Mouse (Mus musculus) lung, embryonic 15.5 days (tissue): Measurements from ENCODE around the gene Frg2f1. TPM values are rescaled to one million over a fixed set of nuclear protein-coding genes. Genes with fewer than 3 reads are reported as not detected.

ENCODE experiments used
- ATAC-seq: fragments of 200-750 bp; cut with Nextera tagmentation; 2 replicates; pipeline ENCODE4 v1.8.0; 2017; ENCODE audit warnings: moderate number of reproducible peaks, borderline replicate concordance; ENCODE audit not compliant: low FRiP score, low TSS enrichment; ENCODE audit errors: extremely low read depth
- H3K27ac ChIP-seq: fragments of 300-500 bp; sonication (generic); 2 replicates; pipeline ENCODE4 v1.5.1; 2015; ENCODE audit warnings: moderate library complexity, mild to moderate bottlenecking, inconsistent platforms
- H3K27me3 ChIP-seq: fragments of 300-500 bp; sonication (generic); 2 replicates; pipeline ENCODE4 v1.6.1; 2015; ENCODE audit warnings: inconsistent platforms
- H3K36me3 ChIP-seq: fragments of 300-500 bp; sonication (generic); 2 replicates; pipeline ENCODE4 v1.6.1; 2015; ENCODE audit warnings: inconsistent platforms
- H3K4me1 ChIP-seq: fragments of 300-500 bp; sonication (generic); 2 replicates; pipeline ENCODE4 v1.6.1; 2015; ENCODE audit warnings: inconsistent platforms
- H3K4me2 ChIP-seq: fragments of 300-500 bp; sonication (generic); 2 replicates; pipeline ENCODE4 v1.6.1; 2015; ENCODE audit warnings: inconsistent platforms, mild to moderate bottlenecking, moderate library complexity
- H3K4me3 ChIP-seq: fragments of 300-500 bp; sonication (generic); 2 replicates; pipeline ENCODE4 v1.5.1; 2015; ENCODE audit warnings: mild to moderate bottlenecking, inconsistent platforms
- H3K9ac ChIP-seq: fragments of 300-500 bp; sonication (generic); 2 replicates; pipeline ENCODE4 v1.6.1; 2015; ENCODE audit warnings: inconsistent platforms
- H3K9me3 ChIP-seq: fragments of 300-500 bp; sonication (generic); 2 replicates; pipeline ENCODE4 v1.6.1; 2016; ENCODE audit warnings: inconsistent platforms
- WGBS: fragments of 180-500 bp; shearing (Covaris S2); methylation state at CpG from one replicate; pipeline ENCODE4 v1.1.7; 2015; 5-methylcytosine and 5-hydroxymethylcytosine counted together
- polyA plus RNA-seq: library from polyadenylated mRNA; unstranded; fragments of >200 nt; fragmentation: Nextera tagmentation; extraction: Ambion mirVana; gene quantifications from 2 replicates; pipeline ENCODE4 v1.2.1, GENCODE M21; 2015

Frg2f1 gene
- polyA plus RNA-seq = 3.0 and 4.3 TPM in 2 replicates

DNA sequence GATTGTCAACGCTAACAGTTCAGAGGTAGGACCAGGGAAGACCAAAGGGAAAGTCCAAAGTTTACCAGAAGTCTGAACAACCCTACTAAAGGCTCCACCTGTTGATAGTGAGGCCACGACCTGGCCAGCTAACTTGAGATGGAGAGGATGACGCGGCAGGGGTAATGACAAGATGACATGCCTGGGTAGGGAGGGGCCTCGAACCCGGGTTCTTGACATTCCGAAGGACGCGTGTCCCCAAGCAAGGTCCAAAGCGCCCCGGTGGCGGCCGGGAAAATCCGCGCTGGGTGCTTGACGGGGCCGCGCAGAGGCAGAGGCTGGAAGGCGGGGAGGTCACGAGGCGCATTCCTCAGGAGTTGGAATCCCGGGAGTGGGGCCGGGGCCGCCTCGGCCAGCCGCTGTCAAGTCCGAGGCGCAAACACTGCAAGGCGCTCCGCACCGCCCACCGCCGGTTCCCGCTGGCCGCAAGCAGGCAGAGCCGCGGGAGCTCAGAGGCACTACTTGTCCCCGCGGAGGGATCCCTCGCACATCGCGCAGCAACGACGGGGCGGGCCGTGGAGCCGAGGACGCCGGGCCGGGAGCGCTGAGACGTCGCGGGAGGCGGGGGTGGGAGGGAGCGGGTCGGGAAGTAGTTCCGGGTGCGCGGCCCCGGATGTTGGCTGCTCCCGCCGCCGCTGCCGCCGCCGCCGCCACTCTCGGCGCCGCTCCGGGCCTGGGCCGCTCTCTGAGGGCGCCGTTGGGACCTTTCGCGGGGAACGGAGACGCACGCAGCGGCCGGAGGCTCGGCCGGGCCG is at the start of gene Frg2f1:
Gene Frg2f1, minus strand, starts transcription at position 499 of the 794 bp plus-strand sequence.
- peaks cover 21% of the 10 kb centered on the region for H3K4me1 ChIP-seq
- peak within 1 kb of the TSS; percentile 76 for H3K4me2 ChIP-seq
- WGBS = under 1% methylated on average over 57 of the region's 85 CpGs
- no peaks in the 10 kb centered on the region for H3K27me3 ChIP-seq
- peak within 1 kb of the TSS; percentile 93 for H3K9ac ChIP-seq
- peak within 1 kb of the TSS; percentile 89 for H3K4me3 ChIP-seq
- ATAC-seq = peak; percentile 93
- H3K27ac ChIP-seq = peak within 1 kb of the TSS; percentile 97
- H3K36me3 ChIP-seq = no peaks in the 10 kb centered on the region
- H3K9me3 ChIP-seq = no peaks in the 10 kb centered on the region

DNA sequence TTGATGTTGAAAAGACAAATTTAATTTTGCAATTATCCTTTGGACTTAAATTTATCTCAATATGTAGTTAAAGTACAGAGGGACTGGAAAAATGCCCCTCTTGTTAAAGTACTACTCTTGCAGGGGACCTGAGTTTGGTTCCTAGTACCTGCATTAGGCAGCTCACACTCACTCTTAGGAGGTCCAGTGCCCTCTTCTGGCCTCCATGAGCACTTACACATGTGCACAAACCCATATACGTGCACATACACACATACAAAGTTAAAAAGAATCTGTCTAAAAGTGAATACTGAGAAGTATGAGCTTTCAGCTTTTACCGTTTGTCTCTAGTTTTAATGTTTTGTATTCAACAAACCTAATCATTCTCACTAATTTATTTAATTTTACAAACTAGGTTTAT is 48.7 kb upstream of the Frg2f1 start:
- WGBS = 93% methylated on average over 2 of the region's 2 CpGs
- H3K9me3 ChIP-seq = no peaks in the 10 kb centered on the region
- no peak overlapping the region for H3K9ac ChIP-seq
- H3K4me2 ChIP-seq = no peak overlapping the region
- H3K27ac ChIP-seq = no peak overlapping the region
- no peak overlapping the region for H3K4me3 ChIP-seq
- ATAC-seq = no peak
- H3K27me3 ChIP-seq = no peaks in the 10 kb centered on the region
- H3K4me1 ChIP-seq = no peaks in the 10 kb centered on the region
- H3K36me3 ChIP-seq = peaks cover 18% of the 10 kb centered on the region; the same call in 1 of the 2 replicates

DNA sequence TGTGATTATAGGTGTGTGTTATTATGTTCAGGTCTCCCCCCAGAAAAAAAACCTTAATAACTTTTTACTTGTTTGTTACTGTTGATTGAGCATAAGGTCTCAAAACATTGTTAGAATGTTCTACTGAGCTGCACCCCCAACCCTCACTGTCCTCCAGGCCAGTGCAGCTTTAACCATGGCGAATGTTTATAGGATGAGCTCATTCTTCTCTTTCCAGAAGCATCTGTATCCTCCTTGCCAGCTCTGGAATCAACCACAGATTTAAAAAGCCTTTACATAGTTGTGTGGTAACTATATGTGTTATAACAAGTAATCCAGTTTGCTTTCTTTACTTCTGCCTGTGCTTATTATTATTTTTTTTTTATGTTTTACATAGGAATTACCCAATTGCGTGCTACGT is 36.1 kb upstream of the Frg2f1 start:
- WGBS = 88% methylated on average over 3 of the region's 3 CpGs
- H3K27ac ChIP-seq = no peak overlapping the region
- no peak overlapping the region for H3K9ac ChIP-seq
- H3K27me3 ChIP-seq = no peaks in the 10 kb centered on the region
- H3K9me3 ChIP-seq = no peaks in the 10 kb centered on the region
- no peaks in the 10 kb centered on the region for H3K4me1 ChIP-seq
- no peak overlapping the region for H3K4me2 ChIP-seq
- H3K36me3 ChIP-seq = no peaks in the 10 kb centered on the region
- ATAC-seq = no peak
- H3K4me3 ChIP-seq = no peak overlapping the region

DNA sequence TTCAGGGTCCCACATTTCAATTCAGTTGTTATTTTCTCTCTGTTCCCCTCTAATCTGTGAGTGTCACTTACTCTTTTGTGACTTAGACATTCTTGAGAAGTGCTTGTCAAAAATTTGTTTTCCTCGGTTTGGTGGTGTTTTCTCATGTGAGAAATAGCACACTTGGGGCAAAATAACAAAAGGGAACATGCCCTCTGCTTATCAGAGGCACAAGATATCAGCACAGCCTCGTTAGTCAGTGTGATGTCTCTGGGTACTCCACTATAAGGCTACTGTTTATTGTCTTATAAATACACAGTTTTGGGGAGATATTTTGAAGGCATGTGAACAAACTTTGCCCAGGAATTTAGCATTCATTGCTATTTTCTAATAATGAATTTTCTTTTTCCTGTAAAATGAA is 35.2 kb upstream of the Frg2f1 start:
- Histone ChIP-seq H3K4me2 (no peak overlapping the region), H3K4me1 (no peaks in the 10 kb centered on the region), H3K9me3 (no peaks in the 10 kb centered on the region), H3K27me3 (no peaks in the 10 kb centered on the region), H3K27ac (no peak overlapping the region), H3K9ac (no peak overlapping the region), H3K36me3 (no peaks in the 10 kb centered on the region), H3K4me3 (no peak overlapping the region)
- ATAC-seq = no peak
- WGBS = 52% methylated on average over 2 of the region's 2 CpGs

DNA sequence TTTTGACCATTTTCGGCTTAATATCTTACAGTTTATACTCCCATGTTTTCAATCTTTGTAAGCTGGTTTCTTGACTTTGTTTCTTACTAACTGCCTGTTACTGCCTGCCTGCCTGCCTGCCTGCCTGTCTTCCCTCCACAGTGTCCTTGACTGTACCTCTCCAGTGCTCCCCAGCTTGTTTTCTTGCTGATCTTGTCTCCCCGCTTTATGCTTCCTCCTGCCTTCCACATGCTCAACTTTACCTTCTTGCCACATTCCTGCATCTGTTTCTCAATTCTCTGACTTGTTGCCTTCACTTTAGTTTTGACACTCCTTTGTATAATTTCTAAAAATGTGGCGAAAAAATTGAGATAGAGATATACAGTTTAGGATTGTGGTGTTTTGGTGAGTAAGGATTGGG is 33.4 kb upstream of the Frg2f1 start:
- ATAC-seq = no peak
- no peaks in the 10 kb centered on the region for H3K4me1 ChIP-seq
- H3K36me3 ChIP-seq = no peaks in the 10 kb centered on the region
- no peak overlapping the region for H3K4me3 ChIP-seq
- no peak overlapping the region for H3K4me2 ChIP-seq
- no peak overlapping the region for H3K9ac ChIP-seq
- H3K9me3 ChIP-seq = no peaks in the 10 kb centered on the region
- H3K27me3 ChIP-seq = no peaks in the 10 kb centered on the region
- WGBS = 80% methylated on average over 3 of the region's 3 CpGs
- H3K27ac ChIP-seq = no peak overlapping the region

DNA sequence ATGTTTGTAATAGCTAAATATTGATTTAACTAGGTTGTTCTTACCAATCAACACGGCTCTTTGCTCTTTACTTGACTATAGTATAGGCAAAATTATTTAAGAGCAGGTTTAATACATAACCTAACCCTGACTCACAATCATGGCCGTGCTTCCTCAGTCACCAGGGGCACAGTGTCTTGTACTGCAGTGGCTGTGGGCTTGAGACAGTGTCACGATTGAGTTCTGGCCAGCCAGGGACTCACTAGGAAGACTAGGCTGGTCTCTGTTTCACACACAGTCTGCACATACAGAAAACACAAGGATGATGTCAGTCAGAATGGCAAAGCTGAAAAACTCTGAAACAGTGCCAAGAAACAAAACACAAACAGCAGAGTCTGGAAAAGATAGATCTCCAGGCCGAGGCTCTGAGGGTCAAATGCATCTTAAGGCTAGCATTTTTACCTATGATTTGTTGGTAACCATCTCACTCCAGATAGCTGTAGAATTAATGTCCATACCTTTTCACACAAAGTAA is 27.1 kb upstream of the Frg2f1 start:
- peaks cover 4% of the 10 kb centered on the region; the same call in 1 of the 2 replicates for H3K9me3 ChIP-seq
- no peaks in the 10 kb centered on the region for H3K27me3 ChIP-seq
- no peak overlapping the region for H3K9ac ChIP-seq
- ATAC-seq = no peak
- peaks cover 5% of the 10 kb centered on the region for H3K36me3 ChIP-seq
- no peak overlapping the region for H3K4me2 ChIP-seq
- H3K4me1 ChIP-seq = no peaks in the 10 kb centered on the region
- H3K4me3 ChIP-seq = no peak overlapping the region
- no peak overlapping the region for H3K27ac ChIP-seq
- whole genome bisulfite sequencing = 53% methylated on average over 4 of the region's 4 CpGs

DNA sequence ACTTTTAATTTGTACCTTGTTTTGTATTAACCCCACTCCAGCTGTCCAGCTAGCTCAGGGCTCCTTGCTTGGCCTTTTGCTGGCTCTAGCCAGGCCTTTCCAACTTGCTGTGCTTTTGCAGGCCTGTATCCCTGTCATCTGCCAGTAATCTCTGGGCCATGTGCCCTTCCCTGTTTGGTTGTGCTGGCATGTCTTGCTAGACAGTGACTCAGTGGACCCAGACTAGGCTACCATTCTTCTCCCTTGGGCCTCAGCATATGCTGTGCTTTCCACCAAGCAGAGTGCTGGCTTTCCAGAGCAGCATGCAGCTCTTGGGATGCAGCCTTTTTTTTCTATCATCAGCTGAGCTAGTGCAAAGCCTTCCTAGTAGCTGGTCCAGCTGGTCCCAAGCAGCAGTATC is 23.8 kb upstream of the Frg2f1 start:
- no peaks in the 10 kb centered on the region for H3K27me3 ChIP-seq
- no peak overlapping the region for H3K4me3 ChIP-seq
- H3K36me3 ChIP-seq = peaks cover 5% of the 10 kb centered on the region
- no peaks in the 10 kb centered on the region for H3K4me1 ChIP-seq
- no peak overlapping the region for H3K27ac ChIP-seq
- no peak overlapping the region for H3K9ac ChIP-seq
- H3K4me2 ChIP-seq = no peak overlapping the region
- no peak for ATAC-seq
- peaks cover 4% of the 10 kb centered on the region; the same call in 1 of the 2 replicates for H3K9me3 ChIP-seq

DNA sequence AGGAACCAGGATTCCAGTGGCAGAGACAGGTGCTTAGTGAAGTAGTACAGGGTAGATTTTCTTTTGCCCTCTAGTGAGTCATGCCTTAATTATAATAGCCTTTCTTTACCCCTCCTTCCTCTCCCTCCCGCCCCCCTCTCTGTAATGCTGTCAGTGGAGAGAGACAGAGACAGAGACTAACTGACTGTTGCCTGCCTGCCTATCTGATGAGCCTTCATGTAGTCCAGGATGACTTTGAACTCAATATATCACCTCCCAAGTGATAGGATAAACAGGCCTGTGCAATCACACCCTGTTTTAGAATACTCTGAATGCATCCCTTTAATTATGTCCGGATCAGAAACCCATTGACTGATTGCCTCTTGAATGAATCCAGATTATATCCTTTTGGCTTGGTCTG is 16.1 kb upstream of the Frg2f1 start:
- Histone ChIP-seq H3K27ac (no peak overlapping the region), H3K9me3 (no peaks in the 10 kb centered on the region), H3K4me3 (no peak overlapping the region), H3K4me2 (no peak overlapping the region), H3K9ac (no peak overlapping the region), H3K36me3 (no peaks in the 10 kb centered on the region), H3K27me3 (no peaks in the 10 kb centered on the region), H3K4me1 (peaks cover 6% of the 10 kb centered on the region)
- WGBS = 79% methylated on average over 2 of the region's 2 CpGs
- no peak for ATAC-seq

DNA sequence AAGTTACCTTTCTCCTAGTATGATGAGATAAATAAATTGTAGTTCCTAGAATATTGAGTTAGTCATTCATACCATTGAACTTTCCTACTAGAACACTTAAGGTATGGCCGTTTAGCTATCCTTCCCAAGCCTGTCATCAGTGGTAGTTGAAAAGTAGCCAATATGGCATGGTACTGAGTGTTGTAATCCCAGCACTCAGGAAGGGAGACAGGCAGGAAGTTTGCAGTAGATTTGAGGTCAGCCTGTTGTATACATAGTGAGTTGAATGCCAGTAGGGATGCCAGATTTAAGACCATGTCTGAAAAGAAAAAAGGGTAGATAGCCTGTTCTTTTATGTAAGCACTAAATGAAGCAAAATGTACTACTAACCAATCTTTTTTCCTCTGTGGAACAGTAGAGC is 11.5 kb upstream of the Frg2f1 start:
- no peaks in the 10 kb centered on the region for H3K9me3 ChIP-seq
- WGBS = 53% methylated on average over 1 of the region's 1 CpGs

DNA sequence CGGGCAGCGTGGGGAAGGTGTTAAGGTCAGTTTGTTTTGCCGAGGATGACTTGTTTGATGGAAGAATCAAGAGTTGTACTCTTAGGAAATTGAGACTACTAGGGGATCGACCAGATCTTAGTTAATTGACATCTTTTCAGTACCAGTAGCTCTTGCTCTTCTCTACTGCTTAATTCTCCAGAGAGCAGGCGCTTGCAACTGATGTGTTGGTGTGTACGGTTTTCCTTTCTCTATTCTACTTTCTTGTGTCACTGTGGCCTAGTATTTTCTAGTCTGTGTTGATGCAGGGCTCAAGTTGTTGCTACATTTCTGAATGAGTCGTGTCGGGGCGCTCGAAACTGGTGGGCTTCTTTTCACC is 1.2 kb upstream of the Frg2f1 start:
- Histone ChIP-seq H3K4me1 (peaks cover 20% of the 10 kb centered on the region), H3K9me3 (no peaks in the 10 kb centered on the region), H3K9ac (peak overlapping the region; percentile 93), H3K4me3 (peak overlapping the region; percentile 89), H3K36me3 (no peaks in the 10 kb centered on the region), H3K4me2 (peak overlapping the region; percentile 76), H3K27ac (peak overlapping the region; percentile 97), H3K27me3 (no peaks in the 10 kb centered on the region)
- 2% methylated on average over 10 of the region's 10 CpGs for WGBS
- ATAC-seq = no peak

More for the DNA sequence above, 11.5 kb upstream of the Frg2f1 start:
- Histone ChIP-seq H3K36me3 (no peaks in the 10 kb centered on the region), H3K4me3 (no peak overlapping the region), H3K27ac (no peak overlapping the region), H3K4me2 (no peak overlapping the region), H3K4me1 (peaks cover 6% of the 10 kb centered on the region), H3K27me3 (no peaks in the 10 kb centered on the region), H3K9ac (no peak overlapping the region)
- no peak for ATAC-seq

DNA sequence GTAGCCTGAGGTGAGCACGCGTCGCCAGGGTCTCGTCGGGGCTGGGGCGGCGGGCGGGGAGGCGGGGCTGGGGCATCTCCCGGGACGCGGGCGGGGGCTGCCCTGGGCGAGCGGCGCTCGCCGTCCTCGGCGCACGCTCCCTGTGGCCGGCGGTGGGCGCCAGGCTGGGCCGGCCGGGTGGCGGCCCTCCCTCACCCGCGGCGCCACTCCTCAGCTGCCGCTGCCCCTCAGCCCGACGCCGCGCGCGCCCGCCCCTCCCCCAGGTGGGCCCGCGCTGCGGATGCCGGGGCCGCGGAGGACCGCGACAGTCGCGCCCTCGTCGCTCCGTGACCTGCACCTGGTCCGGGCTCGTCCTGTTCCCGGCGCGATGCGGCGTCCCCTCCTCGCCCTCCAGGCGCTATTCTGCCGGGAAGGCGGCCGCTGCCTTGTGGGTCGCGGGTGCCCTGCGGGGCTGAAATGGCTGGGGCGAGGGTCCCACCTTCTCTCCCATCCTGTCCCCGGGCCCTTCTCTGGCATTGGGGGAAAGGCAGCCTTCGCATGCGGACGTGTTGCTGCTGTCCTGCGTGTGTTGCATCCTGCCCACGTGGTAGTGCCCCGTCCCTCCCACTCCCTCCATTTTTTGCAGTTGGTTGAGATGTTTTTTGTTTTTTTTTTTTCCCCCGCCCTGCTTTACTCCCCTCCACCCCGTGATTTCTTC is 655 bp upstream of the Frg2f1 start:
- H3K9ac ChIP-seq = peak overlapping the region; percentile 93
- peak; percentile 86 for ATAC-seq
- under 1% methylated on average over 61 of the region's 76 CpGs for WGBS
- H3K36me3 ChIP-seq = no peaks in the 10 kb centered on the region
- no peaks in the 10 kb centered on the region for H3K27me3 ChIP-seq
- H3K4me1 ChIP-seq = peaks cover 21% of the 10 kb centered on the region
- no peaks in the 10 kb centered on the region for H3K9me3 ChIP-seq
- H3K27ac ChIP-seq = peak overlapping the region; percentile 97
- H3K4me2 ChIP-seq = peak overlapping the region; percentile 76
- peak overlapping the region; percentile 89 for H3K4me3 ChIP-seq

DNA sequence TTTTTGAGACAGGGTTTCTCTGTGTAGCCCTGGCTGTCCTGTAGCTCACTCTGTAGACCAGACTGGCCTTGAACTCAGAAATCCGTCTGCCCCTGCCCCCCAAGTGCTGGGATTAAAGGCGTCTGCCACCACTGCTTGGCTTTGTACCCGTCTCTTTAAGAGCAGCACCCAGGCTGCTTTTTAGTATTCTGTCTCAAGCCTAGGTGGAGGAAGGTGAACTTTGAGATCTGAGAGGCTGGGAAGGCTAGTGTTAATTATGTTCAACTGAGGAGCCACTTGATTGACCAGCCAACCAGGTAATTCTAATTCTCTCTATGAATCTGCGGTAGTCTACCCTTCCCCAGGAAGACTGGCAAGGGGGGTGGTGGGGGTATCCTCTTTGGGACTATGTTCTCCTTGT is 1.9 kb downstream of the Frg2f1 start:
- H3K36me3 ChIP-seq = no peaks in the 10 kb centered on the region
- WGBS = 79% methylated on average over 4 of the region's 4 CpGs
- H3K27ac ChIP-seq = no peak overlapping the region
- no peak overlapping the region for H3K9ac ChIP-seq
- H3K4me3 ChIP-seq = no peak overlapping the region
- ATAC-seq = no peak
- H3K27me3 ChIP-seq = no peaks in the 10 kb centered on the region
- no peaks in the 10 kb centered on the region for H3K9me3 ChIP-seq
- H3K4me1 ChIP-seq = peaks cover 21% of the 10 kb centered on the region
- no peak overlapping the region for H3K4me2 ChIP-seq
